Mouse (Mus musculus) c-Kit-positive CD71-positive TER-119-negative erythroid progenitor cells, embryonic 14.5 days (primary cell): ENCODE data around the gene Adora3.

ENCODE experiments used
- DNase-seq: peaks from one replicate; pipeline ENCODE4 v3.0.0-alpha.2; 2013; ENCODE audit warnings: low read depth

Adora3 gene

GRCm38 (mm10) chr3:105876022-105876421 is 5.4 kb downstream of the Adora3 start:
- no peak for DNase-seq

GRCm38 (mm10) chr3:105877252-105877803 is 6.7 kb downstream of the Adora3 start:
- DNase-seq: no peak

- no peak for DNase-seq
Observed at GRCm38 (mm10) chr3:105877919-105878318, 7.3 kb downstream of the Adora3 start.

GRCm38 (mm10) chr3:105878751-105879150 is 8.1 kb downstream of the Adora3 start:
- DNase-seq: no peak

GRCm38 (mm10) chr3:105880419-105880818 is 9.8 kb downstream of the Adora3 start:
- DNase-seq: no peak

GRCm38 (mm10) chr3:105882105-105882504 is 11.4 kb downstream of the Adora3 start:
- no peak for DNase-seq

- no peak for DNase-seq
Observed at GRCm38 (mm10) chr3:105883111-105883510, 12.5 kb downstream of the Adora3 start.

- no peak for DNase-seq
Observed at GRCm38 (mm10) chr3:105888961-105889360, 18.3 kb downstream of the Adora3 start.

GRCm38 (mm10) chr3:105890220-105890619 is 19.6 kb downstream of the Adora3 start:
- DNase-seq: no peak

GRCm38 (mm10) chr3:105891141-105891540 is 20.5 kb downstream of the Adora3 start:
- DNase-seq: no peak

GRCm38 (mm10) chr3:105891760-105892571 is 21.3 kb downstream of the Adora3 start:
- no peak for DNase-seq

GRCm38 (mm10) chr3:105892572-105893495 is 22.2 kb downstream of the Adora3 start:
- DNase-seq: peak; percentile 50

- DNase-seq: no peak
Observed at GRCm38 (mm10) chr3:105893941-105894391, 23.3 kb downstream of the Adora3 start.

GRCm38 (mm10) chr3:105894601-105895592 is 24.2 kb downstream of the Adora3 start:
- peak; percentile 63 for DNase-seq

- no peak for DNase-seq
Observed at GRCm38 (mm10) chr3:105896811-105897210, 26.2 kb downstream of the Adora3 start.

GRCm38 (mm10) chr3:105898325-105898724 is 27.7 kb downstream of the Adora3 start:
- no peak for DNase-seq

- no peak for DNase-seq
Observed at GRCm38 (mm10) chr3:105898861-105899260, 28.2 kb downstream of the Adora3 start.

GRCm38 (mm10) chr3:105899394-105900147 is 28.9 kb downstream of the Adora3 start:
- peak; percentile 69 for DNase-seq

- no peak for DNase-seq
Observed at GRCm38 (mm10) chr3:105900266-105900665, 29.6 kb downstream of the Adora3 start.

- DNase-seq: no peak
Observed at GRCm38 (mm10) chr3:105900716-105901115, 30.1 kb downstream of the Adora3 start.
